7 mouse cellular contexts compared by ENCODE assay signal in genomic region chr4:32195945-32196921, GRCm38 (mm10). TPM values are rescaled to one million over a fixed set of nuclear protein-coding genes. Genes with fewer than 3 reads are reported as not detected.
DNase-seq lines count a peak whose midpoint lies in the region; ATAC-seq and TF ChIP-seq lines count a peak whose summit lies in the region.

No protein-coding gene starts in this region.

- WGBS in intestine, embryonic 14.5 days, result 19% methylated on average over 9 of the region's 9 CpGs
- WGBS in lung, embryonic 16.5 days, result 23% methylated on average over 9 of the region's 9 CpGs

- H3K9me3 ChIP-seq in intestine, embryonic 14.5 days (ENCODE audit: control insufficient read depth, low read length), result no peaks in the 10 kb centered on the region
- no peaks in the 10 kb centered on the region for H3K9me3 ChIP-seq in lung, embryonic 16.5 days (ENCODE audit: control insufficient read depth, low read length)

- peak; percentile 91 for ATAC-seq in intestine, embryonic 14.5 days (replicated peaks; ENCODE audit: low FRiP score, low TSS enrichment, low read depth)
- ATAC-seq in lung, embryonic 16.5 days (ENCODE audit: low read depth), result peak; percentile 93

- no peak overlapping the region for H3K4me3 ChIP-seq in intestine, embryonic 14.5 days (ENCODE audit: low read depth, low read length)
- no peak overlapping the region for H3K4me3 ChIP-seq in lung, embryonic 16.5 days (ENCODE audit: low read length)

- peak overlapping the region; percentile 30 for H3K4me2 ChIP-seq in intestine, embryonic 14.5 days (ENCODE audit: low read length)
- peak overlapping the region; percentile 4; the same call in 1 of the 2 replicates for H3K4me2 ChIP-seq in lung, embryonic 16.5 days (ENCODE audit: low read depth, low read length)

- TF ChIP-seq CTCF in brain, embryonic 14.5 days (IDR thresholded peaks at IDR 0.05; ENCODE audit: borderline replicate concordance, extremely low read depth, insufficient read depth, insufficient read length), result no peak

- H3K27me3 ChIP-seq in intestine, embryonic 14.5 days (replicated peaks; ENCODE audit: control insufficient read depth, insufficient read depth, low read length), result no peaks in the 10 kb centered on the region
- H3K27me3 ChIP-seq in lung, embryonic 16.5 days (ENCODE audit: control insufficient read depth, insufficient read depth, low read depth, low read length), result no peaks in the 10 kb centered on the region

- H3K9ac ChIP-seq in intestine, embryonic 14.5 days (ENCODE audit: low read length), result no peak overlapping the region
- no peak overlapping the region for H3K9ac ChIP-seq in lung, embryonic 16.5 days (ENCODE audit: low read length)

- no peak for TF ChIP-seq POLR2A in brain, embryonic 14.5 days (IDR thresholded peaks at IDR 0.05; ENCODE audit: borderline replicate concordance, extremely low read depth, insufficient read depth, insufficient read length, poor library complexity, severe bottlenecking)

- H3K36me3 ChIP-seq in intestine, embryonic 14.5 days (ENCODE audit: control insufficient read depth, insufficient read depth, low read length), result no peaks in the 10 kb centered on the region
- no peaks in the 10 kb centered on the region for H3K36me3 ChIP-seq in lung, embryonic 16.5 days (ENCODE audit: control insufficient read depth, insufficient read depth, low read length)

- peak; percentile 45 for DNase-seq in WW6 (ENCODE audit: low read depth, low spot score)
- peak; percentile 93 for DNase-seq in brain, embryonic 14.5 days (ENCODE audit: low read depth)
- peak; percentile 55 for DNase-seq in gastrocnemius, postnatal 25 days
- DNase-seq in intestine, embryonic 14.5 days (ENCODE audit: low spot score), result peak; percentile 82
- DNase-seq in skeletal muscle tissue, adult 2 months (ENCODE audit: low read depth, low spot score), result peak; percentile 60
- no peak for DNase-seq in thymus, postnatal 14 days

- peaks cover 15% of the 10 kb centered on the region for H3K4me1 ChIP-seq in intestine, embryonic 14.5 days (replicated peaks; ENCODE audit: control insufficient read depth, insufficient read depth, low read length)
- H3K4me1 ChIP-seq in lung, embryonic 16.5 days (replicated peaks; ENCODE audit: control insufficient read depth, insufficient read depth, low read length), result peaks cover 21% of the 10 kb centered on the region

- peak overlapping the region; percentile 87 for H3K27ac ChIP-seq in intestine, embryonic 14.5 days (ENCODE audit: low read depth)
- H3K27ac ChIP-seq in lung, embryonic 16.5 days (ENCODE audit: low read length), result peak overlapping the region; percentile 88

RNA-seq across cellular contexts. Expression of gene Bach2, which starts 42.4 kb away (rescaled TPM):
- 23.6 and 31.4 TPM in 2 replicates for polyA plus RNA-seq in brain, embryonic 14.5 days (2012; rRNA removed)
- total RNA-seq in gastrocnemius, postnatal 25 days (2021), result 1 to 10 TPM; 2.9 to 3.0 TPM
- 6.7 and 8.4 TPM in 2 replicates for polyA plus RNA-seq in intestine, embryonic 14.5 days (2014; fragmentation: Nextera tagmentation; extraction: Ambion mirVana)
- 6.7 and 7.7 TPM in 2 replicates for polyA plus RNA-seq in lung, embryonic 16.5 days (2015; fragmentation: Nextera tagmentation; extraction: Ambion mirVana)
